Mouse (Mus musculus) hematopoietic stem cell, adult 5-6 weeks (primary cell): ENCODE measurements around the gene Ccdc148. TPM values are rescaled to one million over a fixed set of nuclear protein-coding genes. Genes with fewer than 3 reads are reported as not detected.

Source experiments
- ATAC-seq, 2 experiments: fragments of 125-278 bp in 1 of 2; replicated peaks in 1 of 2; 2 replicates each; pipeline ENCODE4 v1.8.0; 2016 to 2017; ENCODE audit warnings: inconsistent platforms in 2 of 2, mild to moderate bottlenecking in 2 of 2, moderate number of reproducible peaks in 2 of 2, low read depth in 1 of 2, moderate TSS enrichment in 1 of 2; ENCODE audit not compliant: low FRiP score in 2 of 2, poor library complexity in 2 of 2, severe bottlenecking in 2 of 2, insufficient read depth in 1 of 2, low TSS enrichment in 1 of 2
- total RNA-seq: library from RNA; stranded (forward); fragments of 172-1452, 232-1000 nt; gene quantifications from 2 replicates; pipeline ENCODE4 v1.2.3, GENCODE M21; 2017

The Ccdc148 gene
- 0.25 and 0.45 TPM in 2 replicates for total RNA-seq

DNA sequence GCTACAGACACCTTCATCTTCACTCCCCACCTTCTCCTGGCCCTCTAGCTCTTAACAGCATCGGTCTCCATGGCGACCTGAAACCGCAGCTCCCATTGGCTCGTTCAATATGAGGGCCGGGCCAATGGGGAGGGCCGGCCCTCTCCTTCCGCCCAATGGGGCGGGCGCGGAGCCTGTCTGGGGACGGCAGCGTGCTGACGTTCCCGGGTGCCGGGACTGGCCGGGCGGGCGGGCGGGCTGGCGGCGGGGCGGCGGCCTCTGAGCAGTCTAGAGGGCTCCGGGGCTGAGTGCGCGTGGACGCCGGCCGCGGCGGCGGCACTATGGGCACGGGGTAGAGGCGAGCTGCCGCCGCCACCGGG is at the start of gene Ccdc148, which contains the start of gene Pkp4:
Gene Ccdc148, minus strand, starts transcription at position 79 of the 359 bp plus-strand sequence.
Gene Pkp4, plus strand, starts transcription at position 246 of the 359 bp plus-strand sequence.
- ATAC-seq: peak; percentile 96 to 99

DNA sequence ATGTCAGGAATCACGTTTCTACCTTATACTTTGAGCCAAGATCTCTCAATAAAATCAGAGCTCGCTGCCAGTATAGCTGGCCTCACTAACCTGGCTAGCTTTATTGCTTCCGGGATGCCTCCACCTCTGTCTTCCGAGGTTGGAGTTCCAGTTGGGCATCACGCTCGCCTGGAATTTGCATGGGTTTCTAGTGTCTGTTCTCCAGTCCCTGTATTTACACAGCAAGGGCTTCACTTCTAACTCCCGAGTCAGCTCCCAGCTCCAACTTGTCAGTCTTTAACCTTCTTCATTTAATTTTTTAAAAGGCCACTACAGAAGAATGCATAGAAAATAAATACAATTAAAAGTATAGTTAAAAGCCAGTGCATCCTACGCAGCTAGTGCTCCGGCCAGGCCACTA is 47.8 kb upstream of the Ccdc148 start:
- ATAC-seq: no peak

GRCm38 (mm10) chr2:59207725-59208124 is 47.2 kb upstream of the Ccdc148 start:
- ATAC-seq: no peak

GRCm38 (mm10) chr2:59207240-59207639 is 46.8 kb upstream of the Ccdc148 start:
- ATAC-seq: no peak

DNA sequence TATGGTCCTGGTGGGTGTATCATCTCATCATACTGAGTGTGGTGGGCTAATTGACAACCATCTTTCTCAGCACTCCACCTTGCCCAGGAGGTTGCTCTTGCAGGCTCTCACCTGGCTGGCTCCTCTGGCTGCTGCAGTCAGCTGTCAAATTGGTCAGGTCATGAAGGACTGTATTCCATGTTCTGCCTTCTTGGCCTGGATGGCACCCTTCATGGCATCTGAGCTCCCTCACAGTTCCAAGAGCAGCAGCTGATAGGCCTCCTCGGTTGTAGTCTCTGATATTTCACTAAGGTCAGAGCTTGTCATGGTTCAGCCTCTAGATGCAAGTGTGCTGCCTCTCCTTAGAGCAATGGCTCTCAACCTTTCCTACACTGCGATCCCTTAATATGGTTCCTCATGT is 45.7 kb upstream of the Ccdc148 start:
- no peak for ATAC-seq

GRCm38 (mm10) chr2:59205092-59205491 is 44.6 kb upstream of the Ccdc148 start:
- no peak for ATAC-seq

DNA sequence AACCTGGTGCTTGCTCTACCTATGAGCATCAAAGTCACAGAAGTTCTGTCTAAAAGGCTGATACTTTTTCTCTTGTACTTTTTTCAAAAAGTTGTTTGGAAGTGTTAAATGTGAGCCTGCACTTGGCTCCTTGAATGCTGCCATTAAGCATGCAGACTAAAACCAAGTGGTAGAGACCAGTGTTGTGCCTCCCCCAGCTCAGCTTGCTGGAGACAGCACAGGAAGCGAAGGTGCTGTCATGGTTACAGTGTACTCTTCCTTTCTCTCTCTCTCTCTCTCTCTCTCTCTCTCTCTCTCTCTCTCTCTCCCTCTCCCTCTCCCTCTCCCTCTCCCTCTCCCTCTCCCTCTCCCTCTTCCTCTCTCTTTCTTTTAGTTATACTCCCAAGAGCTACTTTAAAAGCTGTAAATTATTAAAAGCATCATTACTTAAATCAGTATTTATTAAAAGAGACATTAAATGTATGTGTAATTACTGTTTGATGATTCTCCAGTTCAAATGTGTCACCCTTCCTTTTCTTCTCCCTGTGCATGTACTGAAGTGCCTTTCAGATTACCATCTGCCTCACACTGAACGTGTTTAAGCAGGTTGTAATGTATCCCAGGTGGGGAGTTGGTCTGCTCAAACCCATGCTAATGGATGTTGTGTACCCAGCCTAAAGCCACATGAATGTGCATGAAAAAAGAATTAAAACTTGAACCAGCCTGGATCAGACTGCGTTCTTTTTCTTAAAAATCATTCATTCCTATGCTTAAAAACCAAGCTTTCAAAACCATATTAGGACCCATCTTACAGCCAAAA is 43.3 kb upstream of the Ccdc148 start:
- ATAC-seq: no peak

DNA sequence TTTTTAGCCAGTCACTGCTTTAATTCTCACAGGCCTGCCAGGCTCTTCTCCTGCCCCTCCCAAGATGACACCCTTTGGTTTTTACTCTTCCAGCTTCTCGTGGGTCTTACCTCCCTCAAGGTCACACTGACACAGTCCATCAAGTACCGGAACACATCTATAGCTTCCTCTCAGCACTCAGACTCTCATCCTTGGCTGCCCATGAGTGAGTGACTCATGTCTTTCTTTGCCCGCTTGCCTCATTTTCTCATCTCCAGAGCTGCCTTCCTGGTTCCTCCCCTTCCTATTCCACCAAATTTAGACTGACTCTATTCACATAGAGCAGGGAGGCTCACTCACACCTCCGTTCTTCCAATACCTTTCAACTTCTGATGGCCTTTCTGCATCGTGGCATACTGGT is 42.4 kb upstream of the Ccdc148 start:
- no peak for ATAC-seq

- no peak for ATAC-seq
Measured at GRCm38 (mm10) chr2:59200511-59200910, 40.0 kb upstream of the Ccdc148 start.

GRCm38 (mm10) chr2:59199476-59199976 is 39.0 kb upstream of the Ccdc148 start:
- no peak for ATAC-seq

DNA sequence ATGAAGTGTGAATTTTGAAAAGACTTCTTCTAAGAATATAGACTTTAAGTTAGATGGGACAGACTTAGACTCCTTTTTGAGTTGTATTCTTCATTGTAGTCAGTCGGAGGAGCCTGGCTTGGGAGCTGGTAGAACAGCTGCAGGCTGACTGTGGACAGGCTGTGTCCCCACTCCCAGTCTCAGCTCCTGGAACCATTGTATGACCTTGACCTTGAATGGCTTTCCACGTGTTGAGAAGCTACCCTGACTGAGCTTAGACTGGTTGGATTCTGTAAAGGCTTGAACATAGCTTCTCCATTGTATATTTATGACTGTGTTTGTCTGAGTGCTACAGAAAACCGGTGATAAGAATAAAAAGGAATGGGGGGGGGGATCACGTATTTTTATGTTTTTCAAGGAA is 36.7 kb upstream of the Ccdc148 start:
- no peak for ATAC-seq

DNA sequence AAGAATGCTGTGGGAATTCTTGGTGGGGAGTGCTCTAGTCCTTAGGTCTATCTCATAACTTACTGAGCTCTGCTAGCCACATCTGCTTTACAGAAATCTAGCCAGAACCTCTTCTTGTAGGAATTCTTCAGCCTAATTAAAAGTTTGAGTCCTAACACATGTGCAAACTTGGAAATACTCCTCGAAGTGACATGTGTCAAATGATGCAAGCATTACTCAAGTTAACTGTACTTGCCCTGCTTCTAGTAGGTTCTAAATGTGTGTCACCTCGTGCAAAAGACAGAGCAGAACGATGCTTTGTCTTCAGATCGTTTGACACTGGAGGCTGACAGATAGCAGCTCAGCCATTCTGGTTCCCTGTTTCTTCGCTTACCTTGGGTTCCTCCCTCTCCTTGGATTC is 32.6 kb upstream of the Ccdc148 start:
- ATAC-seq: no peak

DNA sequence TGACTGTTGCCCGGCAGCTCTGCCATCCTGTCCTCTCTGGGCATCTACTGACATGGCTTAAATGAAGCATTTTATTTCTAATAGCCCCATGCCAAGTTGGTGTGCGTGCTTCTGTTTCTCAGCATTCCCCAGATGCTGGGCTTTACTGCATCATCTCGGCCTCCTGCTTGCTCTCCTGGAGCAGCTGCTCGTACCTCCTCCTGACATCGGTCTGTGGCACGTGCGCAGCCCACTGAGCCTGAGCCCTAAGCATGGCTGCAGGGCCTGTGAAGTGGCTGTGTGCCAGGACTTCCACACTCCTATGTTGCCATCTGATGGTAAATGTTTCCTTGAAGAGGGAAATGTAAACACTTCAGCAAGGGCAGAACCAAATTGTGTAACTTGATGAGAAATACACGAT is 31.0 kb upstream of the Ccdc148 start:
- no peak for ATAC-seq

- no peak for ATAC-seq
Measured at GRCm38 (mm10) chr2:59190186-59190585, 29.7 kb upstream of the Ccdc148 start.

- no peak for ATAC-seq
Measured at GRCm38 (mm10) chr2:59189661-59190185, 29.2 kb upstream of the Ccdc148 start.

GRCm38 (mm10) chr2:59188306-59188705 is 27.8 kb upstream of the Ccdc148 start:
- no peak for ATAC-seq

- no peak for ATAC-seq
Measured at GRCm38 (mm10) chr2:59186966-59187365, 26.5 kb upstream of the Ccdc148 start.

- ATAC-seq: no peak
Measured at GRCm38 (mm10) chr2:59186122-59186521, 25.6 kb upstream of the Ccdc148 start.
